Mouse (Mus musculus) ovary, adult 2 months (tissue): ENCODE measurements around the gene Gmppb. TPM values are rescaled to one million over a fixed set of nuclear protein-coding genes. Genes with fewer than 3 reads are reported as not detected.

Experiments used
- polyA plus RNA-seq: library from polyadenylated mRNA; depleted of rRNA; stranded (reverse); fragments of >200 nt; gene quantifications from 2 replicates; pipeline ENCODE4 v1.2.3, GENCODE M21; 2012; rRNA removed

Gene Gmppb
- polyA plus RNA-seq = 21.7 and 28.2 TPM in 2 replicates

DNA sequence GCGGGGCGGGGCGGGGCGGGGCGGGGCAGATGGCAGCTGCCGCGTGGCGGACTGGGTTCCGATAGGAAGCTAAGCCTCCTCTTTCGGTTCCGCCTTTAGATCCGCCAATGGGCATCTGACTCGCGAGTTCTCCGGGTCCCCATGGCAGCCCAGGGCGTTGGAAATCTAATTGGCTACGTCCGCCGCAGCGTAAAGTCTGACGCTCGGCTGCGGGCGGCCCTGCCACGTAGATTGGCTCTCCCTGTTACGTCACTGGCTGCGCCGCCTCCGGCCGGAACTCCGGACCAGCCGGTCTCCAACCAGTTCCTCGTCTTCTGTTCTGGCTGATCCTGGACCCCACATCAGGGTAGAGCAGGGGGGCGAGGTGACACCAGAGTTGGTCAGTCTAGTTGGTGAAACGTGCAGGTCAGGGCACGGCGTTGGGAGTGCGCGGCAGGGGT lies at the start of gene Gmppb:
TSS of gene Gmppb (plus strand) at position 227 of the 440 bp plus-strand sequence.

DNA sequence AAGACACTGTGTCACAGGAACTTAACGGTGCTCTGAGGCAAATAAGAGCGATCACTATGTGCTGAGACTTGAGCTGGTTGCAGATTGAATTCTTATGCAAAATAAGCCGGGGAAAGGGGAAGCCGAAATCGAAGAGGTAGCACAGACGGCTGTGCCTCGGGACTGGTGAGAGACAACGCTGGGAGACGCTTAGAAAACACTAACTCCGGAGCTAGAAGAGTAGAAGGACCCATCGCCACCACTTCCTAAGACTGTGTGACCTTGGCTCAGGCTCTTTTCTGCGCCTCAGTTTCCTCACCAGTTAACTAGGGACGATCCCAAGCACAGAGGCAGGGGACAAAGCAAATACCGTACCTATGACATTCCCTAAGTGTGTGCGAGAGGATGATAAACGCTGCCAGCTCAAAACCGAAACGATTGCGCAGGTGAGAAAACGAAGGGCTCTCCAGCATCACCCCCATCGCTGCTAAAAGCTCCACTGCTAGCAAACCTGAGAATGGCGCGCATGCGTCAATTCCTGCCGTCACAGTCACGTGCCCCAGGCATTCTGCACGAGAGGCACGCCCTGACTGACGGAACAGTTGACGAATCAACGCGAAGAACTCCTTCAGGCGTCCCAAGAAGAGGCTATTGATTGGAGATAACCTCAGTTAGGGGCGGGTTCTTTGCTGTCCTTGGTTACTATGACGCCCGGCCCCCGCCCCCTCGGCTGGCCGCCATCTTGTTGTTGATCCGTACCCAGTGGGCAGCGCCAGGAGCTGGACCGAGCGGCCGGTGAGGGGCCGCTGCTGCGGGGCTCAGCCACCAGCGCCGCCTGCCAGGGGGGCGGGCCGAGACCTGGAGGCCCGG lies 46.9 kb upstream of the Gmppb start, which contains the start of gene Ip6k1:
TSS of gene Ip6k1 (plus strand) at position 580 of the 849 bp plus-strand sequence.

GRCm38 (mm10) chr9:108052885-108053664 lies 4.0 kb downstream of the Gmppb start, which contains the start of gene Amigo3:
TSS of gene Amigo3 (plus strand) at chr9:108053159.

DNA sequence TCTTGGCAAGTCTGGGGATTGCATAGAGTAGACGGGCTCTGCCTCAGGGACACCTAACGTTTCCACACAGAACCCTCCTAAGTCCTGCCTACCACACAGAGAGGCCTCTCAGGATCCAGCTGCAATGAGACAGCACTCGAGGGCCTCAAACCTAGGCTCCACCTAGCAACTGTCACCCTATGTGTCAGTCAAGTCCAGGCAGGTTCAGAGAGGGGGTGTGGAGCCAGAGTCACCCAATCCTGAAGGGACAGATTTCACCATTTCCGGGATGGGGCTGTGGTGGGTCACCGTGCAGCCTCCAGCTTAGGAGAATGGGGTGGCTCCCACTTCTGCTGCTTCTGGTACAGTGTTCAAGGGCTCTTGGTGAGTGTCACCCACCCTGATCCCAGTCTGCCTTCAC lies 31.1 kb downstream of the Gmppb start, which contains the start of gene Mst1:
TSS of gene Mst1 (plus strand) at position 269 of the 400 bp plus-strand sequence.

DNA sequence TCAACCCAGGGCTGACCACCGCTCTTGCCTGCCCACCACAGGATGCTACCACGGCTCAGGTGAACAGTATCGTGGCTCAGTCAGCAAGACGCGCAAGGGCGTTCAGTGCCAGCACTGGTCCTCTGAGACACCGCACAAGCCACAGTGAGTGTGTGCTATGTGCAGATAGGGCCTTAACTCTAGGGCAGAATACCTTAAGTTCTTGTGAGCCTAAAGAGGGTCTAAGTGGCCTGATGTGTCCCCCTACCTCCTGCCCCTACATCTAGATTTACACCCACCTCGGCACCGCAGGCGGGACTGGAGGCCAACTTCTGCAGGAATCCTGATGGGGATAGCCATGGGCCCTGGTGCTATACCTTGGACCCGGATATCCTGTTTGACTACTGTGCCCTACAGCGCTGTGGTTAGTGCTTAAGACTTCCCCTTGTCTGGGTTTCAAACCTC lies 34.0 kb downstream of the Gmppb start, which contains the start of gene Rnf123:
TSS of gene Rnf123 (minus strand) at position 359 of the 444 bp plus-strand sequence.

DNA sequence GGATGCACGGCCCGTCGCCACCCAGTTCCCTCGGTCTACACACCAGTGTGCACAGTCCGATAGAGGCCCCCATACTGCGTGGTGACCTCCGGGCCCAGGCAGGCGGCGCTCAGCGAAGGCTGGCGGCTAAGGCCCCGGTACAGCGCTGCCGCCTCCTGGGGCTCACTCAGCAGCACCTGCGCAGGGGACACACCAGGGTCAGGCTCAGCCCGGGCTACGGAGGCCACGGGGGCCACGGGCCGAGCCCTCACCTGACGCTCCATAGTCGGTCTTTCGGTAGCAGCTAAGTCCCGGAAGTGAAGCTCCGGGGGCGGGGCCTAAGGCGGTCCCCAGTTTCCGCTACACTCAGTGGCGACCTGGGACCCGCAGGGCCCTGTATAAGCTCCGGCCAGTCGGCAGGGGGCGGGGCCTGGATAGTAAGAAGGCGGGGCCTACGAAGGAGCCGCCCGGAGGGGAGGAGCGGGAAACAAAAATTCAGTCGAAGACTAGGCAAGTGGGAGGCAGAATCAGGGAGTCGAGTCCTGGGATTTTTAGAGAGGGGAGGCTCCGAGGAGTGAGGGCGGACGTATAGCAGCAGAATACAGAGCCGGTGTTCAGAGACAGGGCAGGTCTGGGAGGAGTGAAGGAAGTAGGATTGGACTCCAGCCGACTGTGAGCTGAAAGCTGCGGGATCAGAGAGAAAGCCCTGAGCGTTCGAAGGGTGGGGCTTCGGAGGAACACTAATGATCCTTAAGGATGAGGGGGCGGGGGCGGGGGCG lies 45.3 kb downstream of the Gmppb start, which contains the start of gene Apeh:
TSS of gene Apeh (minus strand) at position 423 of the 758 bp plus-strand sequence.

Other genes with a start within 250 kb of the Gmppb start
- gene Rbm6, start 176.0 kb upstream of the Gmppb start, polyA plus RNA-seq = 16.1 and 17.1 TPM in 2 replicates
- 42.1 and 43.0 TPM in 2 replicates for gene Mon1a, start 161.1 kb upstream of the Gmppb start, polyA plus RNA-seq
- 48.6 and 48.9 TPM in 2 replicates for gene Mst1r, start 142.4 kb upstream of the Gmppb start, polyA plus RNA-seq
- gene Actl11, start 120.8 kb upstream of the Gmppb start, polyA plus RNA-seq = not detected in 2 replicates
- gene Camkv, start 113.6 kb upstream of the Gmppb start, polyA plus RNA-seq = 0.30 and 0.47 TPM in 2 replicates
- 1.5 and 3.1 TPM in 2 replicates for gene Traip, start 99.1 kb upstream of the Gmppb start, polyA plus RNA-seq
- 58.8 and 64.4 TPM in 2 replicates for gene Uba7, start 73.7 kb upstream of the Gmppb start, polyA plus RNA-seq
- 2.7 TPM in 2 replicates for gene Gm20661, start 66.2 kb upstream of the Gmppb start, polyA plus RNA-seq
- 21.3 and 24.2 TPM in 2 replicates for gene Inka1, start 63.4 kb upstream of the Gmppb start, polyA plus RNA-seq
- gene Cdhr4, start 56.7 kb upstream of the Gmppb start, polyA plus RNA-seq = 99.9 and 106 TPM in 2 replicates
- 6.8 and 10.1 TPM in 2 replicates for gene Gm20662, start 52.9 kb upstream of the Gmppb start, polyA plus RNA-seq
- gene Ip6k1, start 46.7 kb upstream of the Gmppb start, polyA plus RNA-seq = 209 and 244 TPM in 2 replicates
- gene Amigo3, start 3.9 kb downstream of the Gmppb start, polyA plus RNA-seq = 6.8 and 8.7 TPM in 2 replicates
- 0.25 and 0.45 TPM in 2 replicates for gene Mst1, start 31.2 kb downstream of the Gmppb start, polyA plus RNA-seq
- gene Rnf123, start 34.1 kb downstream of the Gmppb start, polyA plus RNA-seq = 113 and 122 TPM in 2 replicates
- 90.7 and 116 TPM in 2 replicates for gene Apeh, start 45.4 kb downstream of the Gmppb start, polyA plus RNA-seq
- gene Bsn, start 141.1 kb downstream of the Gmppb start, polyA plus RNA-seq = 1.9 and 2.0 TPM in 2 replicates
- gene Dag1, start 214.7 kb downstream of the Gmppb start, polyA plus RNA-seq = 101 and 122 TPM in 2 replicates
- 19.4 and 25.5 TPM in 2 replicates for gene Nicn1, start 241.2 kb downstream of the Gmppb start, polyA plus RNA-seq
- 7.6 and 12.8 TPM in 2 replicates for gene Amt, start 247.6 kb downstream of the Gmppb start, polyA plus RNA-seq